Mouse (Mus musculus) lung, postnatal 0 days (tissue): ENCODE results near the gene Sorbs1.

Experiments used
- CTCF ChIP-seq: IDR thresholded peaks from 2 replicates; pipeline ENCODE4 v1.5.1; 2016; ENCODE audit warnings: antibody characterized with exemption, mild to moderate bottlenecking
- EP300 ChIP-seq: IDR thresholded peaks from 2 replicates; pipeline ENCODE4 v1.6.1; 2016; ENCODE audit warnings: antibody characterized with exemption, mild to moderate bottlenecking, control low read depth

- TF ChIP-seq CTCF (no peak), EP300 (no peak)
Measured at GRCm38 (mm10) chr19:40346908-40347307, 166.7 kb downstream of the Sorbs1 start.
